Mouse (Mus musculus): ENCODE measurements around the gene Nhlrc1. TPM values are rescaled to one million over a fixed set of nuclear protein-coding genes. Genes with fewer than 3 reads are reported as not detected.

The Nhlrc1 gene
- polyA plus RNA-seq, 1 experiment from 2014 or later = 3.9 TPM

- Histone ChIP-seq H3K4me1 (no peaks in the 10 kb centered on the region), H3K9ac (no peak overlapping the region), H3K4me3 (replicated peaks) (no peak overlapping the region), H3K4me2 (no peak overlapping the region), H3K27me3 (replicated peaks) (no peaks in the 10 kb centered on the region), H3K36me3 (no peaks in the 10 kb centered on the region), H3K27ac (no peak overlapping the region), H3K9me3 (no peaks in the 10 kb centered on the region)
- no peak for ATAC-seq (ENCODE audit: insufficient read depth, low FRiP score, low read depth)
- 42% methylated on average over 5 of the region's 5 CpGs for WGBS
Measured at GRCm38 (mm10) chr13:46999498-46999897, 15.2 kb downstream of the Nhlrc1 start.

- no peak overlapping the region for H3K4me3 ChIP-seq (replicated peaks)
- H3K27ac ChIP-seq = no peak overlapping the region
- H3K9me3 ChIP-seq = no peaks in the 10 kb centered on the region
- H3K9ac ChIP-seq = no peak overlapping the region
- ATAC-seq (ENCODE audit: insufficient read depth, low FRiP score, low read depth) = no peak
- no peaks in the 10 kb centered on the region for H3K36me3 ChIP-seq
- WGBS = 71% methylated on average over 4 of the region's 4 CpGs
- H3K4me1 ChIP-seq = no peaks in the 10 kb centered on the region
- no peak overlapping the region for H3K4me2 ChIP-seq
- no peaks in the 10 kb centered on the region for H3K27me3 ChIP-seq (replicated peaks)
Measured at GRCm38 (mm10) chr13:46997355-46997754, 17.3 kb downstream of the Nhlrc1 start.

GRCm38 (mm10) chr13:46993274-46993551 lies 21.4 kb downstream of the Nhlrc1 start:
- H3K36me3 ChIP-seq = no peaks in the 10 kb centered on the region
- H3K4me2 ChIP-seq = no peak overlapping the region
- no peaks in the 10 kb centered on the region for H3K27me3 ChIP-seq (replicated peaks)
- H3K4me1 ChIP-seq = no peaks in the 10 kb centered on the region
- H3K4me3 ChIP-seq (replicated peaks) = no peak overlapping the region
- WGBS = 90% methylated on average over 2 of the region's 2 CpGs
- no peak overlapping the region for H3K27ac ChIP-seq
- ATAC-seq (ENCODE audit: insufficient read depth, low FRiP score, low read depth) = no peak
- no peak overlapping the region for H3K9ac ChIP-seq
- no peaks in the 10 kb centered on the region for H3K9me3 ChIP-seq

GRCm38 (mm10) chr13:46992516-46993273 lies 22.0 kb downstream of the Nhlrc1 start:
- Histone ChIP-seq H3K27me3 (replicated peaks) (no peaks in the 10 kb centered on the region), H3K4me1 (no peaks in the 10 kb centered on the region), H3K4me2 (no peak overlapping the region), H3K4me3 (replicated peaks) (no peak overlapping the region), H3K9ac (no peak overlapping the region), H3K9me3 (no peaks in the 10 kb centered on the region), H3K36me3 (no peaks in the 10 kb centered on the region), H3K27ac (no peak overlapping the region)
- no peak for ATAC-seq (ENCODE audit: insufficient read depth, low FRiP score, low read depth)
- WGBS = 82% methylated on average over 7 of the region's 7 CpGs

- H3K9ac ChIP-seq = no peak overlapping the region
- H3K27me3 ChIP-seq (replicated peaks) = no peaks in the 10 kb centered on the region
- H3K4me3 ChIP-seq (replicated peaks) = no peak overlapping the region
- ATAC-seq (ENCODE audit: insufficient read depth, low FRiP score, low read depth) = no peak
- no peaks in the 10 kb centered on the region for H3K36me3 ChIP-seq
- no peaks in the 10 kb centered on the region for H3K4me1 ChIP-seq
- H3K4me2 ChIP-seq = no peak overlapping the region
- WGBS = 30% methylated on average over 4 of the region's 4 CpGs
- no peak overlapping the region for H3K27ac ChIP-seq
- no peaks in the 10 kb centered on the region for H3K9me3 ChIP-seq
Measured at GRCm38 (mm10) chr13:46990376-46991011, 24.2 kb downstream of the Nhlrc1 start.

- H3K4me3 ChIP-seq (replicated peaks) = no peak overlapping the region
- H3K9ac ChIP-seq = no peak overlapping the region
- no peaks in the 10 kb centered on the region for H3K9me3 ChIP-seq
- ATAC-seq (ENCODE audit: insufficient read depth, low FRiP score, low read depth) = no peak
- 80% methylated on average over 8 of the region's 8 CpGs for WGBS
- H3K27me3 ChIP-seq (replicated peaks) = no peaks in the 10 kb centered on the region
- H3K27ac ChIP-seq = no peak overlapping the region
- H3K36me3 ChIP-seq = no peaks in the 10 kb centered on the region
- H3K4me2 ChIP-seq = no peak overlapping the region
- no peaks in the 10 kb centered on the region for H3K4me1 ChIP-seq
Measured at GRCm38 (mm10) chr13:46987941-46988340, 26.7 kb downstream of the Nhlrc1 start.

- no peaks in the 10 kb centered on the region for H3K36me3 ChIP-seq
- H3K4me2 ChIP-seq = no peak overlapping the region
- no peak overlapping the region for H3K27ac ChIP-seq
- H3K27me3 ChIP-seq (replicated peaks) = no peaks in the 10 kb centered on the region
- H3K9ac ChIP-seq = no peak overlapping the region
- 44% methylated on average over 6 of the region's 6 CpGs for WGBS
- H3K4me3 ChIP-seq (replicated peaks) = no peak overlapping the region
- no peaks in the 10 kb centered on the region for H3K4me1 ChIP-seq
- H3K9me3 ChIP-seq = no peaks in the 10 kb centered on the region
- ATAC-seq (ENCODE audit: insufficient read depth, low FRiP score, low read depth) = no peak
Measured at GRCm38 (mm10) chr13:46986208-46986607, 28.4 kb downstream of the Nhlrc1 start.

- H3K4me1 ChIP-seq = no peaks in the 10 kb centered on the region
- no peaks in the 10 kb centered on the region for H3K27me3 ChIP-seq (replicated peaks)
- no peak overlapping the region for H3K9ac ChIP-seq
- no peak for ATAC-seq (ENCODE audit: insufficient read depth, low FRiP score, low read depth)
- H3K9me3 ChIP-seq = no peaks in the 10 kb centered on the region
- no peak overlapping the region for H3K27ac ChIP-seq
- no peak overlapping the region for H3K4me2 ChIP-seq
- H3K4me3 ChIP-seq (replicated peaks) = no peak overlapping the region
- H3K36me3 ChIP-seq = no peaks in the 10 kb centered on the region
- 84% methylated on average over 2 of the region's 2 CpGs for WGBS
Measured at GRCm38 (mm10) chr13:46983878-46984277, 30.8 kb downstream of the Nhlrc1 start.

GRCm38 (mm10) chr13:46979836-46980490 lies 34.7 kb downstream of the Nhlrc1 start:
- ATAC-seq (ENCODE audit: insufficient read depth, low FRiP score, low read depth) = no peak
- no peak overlapping the region for H3K4me2 ChIP-seq
- H3K27me3 ChIP-seq (replicated peaks) = no peaks in the 10 kb centered on the region
- H3K4me3 ChIP-seq (replicated peaks) = no peak overlapping the region
- H3K9me3 ChIP-seq = no peaks in the 10 kb centered on the region
- peak overlapping the region; percentile 33; the same call in 1 of the 2 replicates for H3K27ac ChIP-seq
- H3K4me1 ChIP-seq = no peaks in the 10 kb centered on the region
- H3K36me3 ChIP-seq = no peaks in the 10 kb centered on the region
- 41% methylated on average over 13 of the region's 13 CpGs for WGBS
- H3K9ac ChIP-seq = no peak overlapping the region

GRCm38 (mm10) chr13:46976532-46976931 lies 38.1 kb downstream of the Nhlrc1 start:
- Histone ChIP-seq H3K4me3 (replicated peaks) (no peak overlapping the region), H3K4me1 (no peaks in the 10 kb centered on the region), H3K27ac (no peak overlapping the region), H3K9me3 (no peaks in the 10 kb centered on the region), H3K27me3 (replicated peaks) (no peaks in the 10 kb centered on the region), H3K36me3 (no peaks in the 10 kb centered on the region), H3K4me2 (no peak overlapping the region), H3K9ac (no peak overlapping the region)
- 84% methylated on average over 7 of the region's 7 CpGs for WGBS
- no peak for ATAC-seq (ENCODE audit: insufficient read depth, low FRiP score, low read depth)

GRCm38 (mm10) chr13:46975930-46976329 lies 38.7 kb downstream of the Nhlrc1 start:
- Histone ChIP-seq H3K4me2 (no peak overlapping the region), H3K27ac (0 out of 2 replicates have a peak overlapping the region, but pooled peaks have one; percentile 7), H3K9ac (no peak overlapping the region), H3K9me3 (no peaks in the 10 kb centered on the region), H3K4me3 (replicated peaks) (no peak overlapping the region), H3K36me3 (no peaks in the 10 kb centered on the region), H3K4me1 (no peaks in the 10 kb centered on the region), H3K27me3 (replicated peaks) (no peaks in the 10 kb centered on the region)
- 31% methylated on average over 4 of the region's 4 CpGs for WGBS
- ATAC-seq (ENCODE audit: insufficient read depth, low FRiP score, low read depth) = no peak

GRCm38 (mm10) chr13:46975031-46975551 lies 39.6 kb downstream of the Nhlrc1 start:
- Histone ChIP-seq H3K27me3 (replicated peaks) (no peaks in the 10 kb centered on the region), H3K9me3 (no peaks in the 10 kb centered on the region), H3K4me2 (no peak overlapping the region), H3K27ac (no peak overlapping the region), H3K36me3 (no peaks in the 10 kb centered on the region), H3K4me1 (no peaks in the 10 kb centered on the region), H3K4me3 (replicated peaks) (no peak overlapping the region), H3K9ac (no peak overlapping the region)
- ATAC-seq (ENCODE audit: insufficient read depth, low FRiP score, low read depth) = no peak
- 58% methylated on average over 14 of the region's 14 CpGs for WGBS
